Mouse (Mus musculus) heart, embryonic 14.5 days (tissue): Measurements from ENCODE around the gene Agpat1. TPM values are rescaled to one million over a fixed set of nuclear protein-coding genes. Genes with fewer than 3 reads are reported as not detected.

Experiments
- ATAC-seq: fragments of 200-750 bp; cut with Nextera tagmentation; 2 replicates; pipeline ENCODE4 v1.8.0; 2017; ENCODE audit warnings: low read depth, moderate TSS enrichment; ENCODE audit not compliant: insufficient number of reproducible peaks, insufficient read depth, low FRiP score
- H3K27ac ChIP-seq, 2 experiments: fragments of 200-500 bp in 1 of 2; fragments of 300-500 bp in 1 of 2; sonication (generic) in 1 of 2; replicated peaks in 1 of 2; 2 replicates each; pipeline ENCODE4 v1.5.1; 2012 to 2014; ENCODE audit warnings: low read depth in 2 of 2, low read length in 2 of 2, control low read depth in 1 of 2, mild to moderate bottlenecking in 1 of 2, mixed read lengths in 1 of 2; ENCODE audit not compliant: control insufficient read depth in 1 of 2, insufficient read depth in 1 of 2
- H3K27me3 ChIP-seq: fragments of 300-500 bp; sonication (generic); 2 replicates; pipeline ENCODE4 v1.6.1; 2014; ENCODE audit warnings: mild to moderate bottlenecking, low read length, control low read depth; ENCODE audit not compliant: control insufficient read depth, insufficient read depth
- H3K36me3 ChIP-seq: fragments of 300-500 bp; sonication (generic); 2 replicates; pipeline ENCODE4 v1.6.1; 2014; ENCODE audit warnings: mild to moderate bottlenecking, control low read depth, low read length, mixed read lengths; ENCODE audit not compliant: control insufficient read depth, insufficient read depth
- H3K4me1 ChIP-seq, 2 experiments: fragments of 200-500 bp in 1 of 2; fragments of 300-500 bp in 1 of 2; sonication (generic) in 1 of 2; 2 replicates each; pipeline ENCODE4 v1.6.1; 2012 to 2014; ENCODE audit warnings: low read length in 2 of 2, control low read depth in 1 of 2, mixed read lengths in 1 of 2; ENCODE audit not compliant: control insufficient read depth in 2 of 2, insufficient read depth in 2 of 2
- H3K4me2 ChIP-seq: fragments of 300-500 bp; sonication (generic); 2 replicates; pipeline ENCODE4 v1.6.1; 2014; ENCODE audit warnings: mild to moderate bottlenecking, low read length
- H3K4me3 ChIP-seq, 2 experiments: fragments of 200-500 bp in 1 of 2; fragments of 300-500 bp in 1 of 2; sonication (generic) in 1 of 2; 2 replicates each; pipeline ENCODE4 v1.5.1; 2012 to 2014; ENCODE audit warnings: low read length in 2 of 2, mild to moderate bottlenecking in 2 of 2, control low read depth in 1 of 2, low read depth in 1 of 2, moderate library complexity in 1 of 2; ENCODE audit not compliant: control insufficient read depth in 1 of 2, insufficient read depth in 1 of 2
- H3K9ac ChIP-seq: fragments of 300-500 bp; sonication (generic); 2 replicates; pipeline ENCODE4 v1.6.1; 2014; ENCODE audit warnings: mild to moderate bottlenecking, low read length
- H3K9me3 ChIP-seq: fragments of 300-500 bp; sonication (generic); 2 replicates; pipeline ENCODE4 v1.6.1; 2016; ENCODE audit warnings: low read length, control low read depth; ENCODE audit not compliant: control insufficient read depth
- WGBS: fragments of 180-500 bp; shearing (Covaris S2); extraction: QIAGEN DNeasy Blood & Tissue Kit; methylation state at CpG from one replicate; pipeline ENCODE4 v1.1.7; 2014; 5-methylcytosine and 5-hydroxymethylcytosine counted together
- polyA plus RNA-seq: library from polyadenylated mRNA; unstranded; fragments of >200 nt; fragmentation: Nextera tagmentation; extraction: Ambion mirVana; gene quantifications from 2 replicates; pipeline ENCODE4 v1.2.1, GENCODE M21; 2014

Gene Agpat1
- polyA plus RNA-seq, 1 experiment from 2014 or later = 54.4 TPM

- H3K27ac ChIP-seq = no peak overlapping the region
- ATAC-seq = no peak
Measured at GRCm38 (mm10) chr17:34629796-34630603, 25.9 kb downstream of the Agpat1 start.

GRCm38 (mm10) chr17:34630761-34631301 is 26.8 kb downstream of the Agpat1 start:
- Histone ChIP-seq H3K4me2 (peak overlapping the region; percentile 60), H3K27ac (no peak overlapping the region), H3K36me3 (no peaks in the 10 kb centered on the region; the same call in 1 of the 2 replicates), H3K4me1 (peaks cover 19 to 42% of the 10 kb centered on the region in 2 experiments), H3K4me3 (peak overlapping the region; percentile 1 to 27; a peak in 2 of 4 replicates), H3K9me3 (no peaks in the 10 kb centered on the region), H3K27me3 (peaks cover 51% of the 10 kb centered on the region), H3K9ac (no peak overlapping the region; the same call in 1 of the 2 replicates)
- no peak for ATAC-seq
- 2% methylated on average over 48 of the region's 48 CpGs for WGBS

More at GRCm38 (mm10) chr17:34629796-34630603, 25.9 kb downstream of the Agpat1 start:
- peaks cover 51% of the 10 kb centered on the region for H3K27me3 ChIP-seq
- peaks cover 19 to 42% of the 10 kb centered on the region in 2 experiments for H3K4me1 ChIP-seq
- 18% methylated on average over 12 of the region's 12 CpGs for WGBS
- H3K4me2 ChIP-seq = peak overlapping the region; percentile 97
- H3K36me3 ChIP-seq = peaks cover 7% of the 10 kb centered on the region
- no peaks in the 10 kb centered on the region for H3K9me3 ChIP-seq
- peak overlapping the region in 1 of 2 experiments; percentile 27; a peak in 2 of 4 replicates for H3K4me3 ChIP-seq
- H3K9ac ChIP-seq = no peak overlapping the region

- peaks cover 14 to 36% of the 10 kb centered on the region in 2 experiments for H3K4me1 ChIP-seq
- 8% methylated on average over 12 of the region's 12 CpGs for WGBS
- H3K4me2 ChIP-seq = peak overlapping the region; percentile 68
- peak overlapping the region; percentile 46; the same call in 1 of the 2 replicates for H3K9ac ChIP-seq
- H3K27ac ChIP-seq = no peak overlapping the region
- peaks cover 51% of the 10 kb centered on the region for H3K27me3 ChIP-seq
- ATAC-seq = no peak
- no peaks in the 10 kb centered on the region for H3K9me3 ChIP-seq
- no peaks in the 10 kb centered on the region for H3K36me3 ChIP-seq
- H3K4me3 ChIP-seq = peak overlapping the region in 1 of 2 experiments; percentile 33; a peak in 2 of 4 replicates
Measured at GRCm38 (mm10) chr17:34631647-34632046, 27.6 kb downstream of the Agpat1 start.

- Histone ChIP-seq H3K4me3 (peak overlapping the region; percentile 27 to 33), H3K9ac (peak overlapping the region; percentile 46; the same call in 1 of the 2 replicates), H3K4me2 (peak overlapping the region; percentile 68), H3K27me3 (peaks cover 51% of the 10 kb centered on the region), H3K4me1 (peaks cover 14 to 34% of the 10 kb centered on the region in 2 experiments), H3K36me3 (no peaks in the 10 kb centered on the region), H3K9me3 (no peaks in the 10 kb centered on the region), H3K27ac (no peak overlapping the region)
- ATAC-seq = 0 out of 2 replicates have a peak, but pooled peaks have one; percentile 25
- WGBS = under 1% methylated on average over 25 of the region's 26 CpGs
Measured at GRCm38 (mm10) chr17:34632261-34632691, 28.2 kb downstream of the Agpat1 start.

- no peaks in the 10 kb centered on the region for H3K9me3 ChIP-seq
- H3K36me3 ChIP-seq = no peaks in the 10 kb centered on the region
- peaks cover 3 to 19% of the 10 kb centered on the region in 2 experiments; a peak in 3 of 4 replicates for H3K4me1 ChIP-seq
- WGBS = 67% methylated on average over 2 of the region's 2 CpGs
- H3K4me3 ChIP-seq = no peak overlapping the region
- no peak overlapping the region for H3K9ac ChIP-seq
- no peak for ATAC-seq
- no peak overlapping the region for H3K4me2 ChIP-seq
- H3K27me3 ChIP-seq = peaks cover 35% of the 10 kb centered on the region
- no peak overlapping the region for H3K27ac ChIP-seq
Measured at GRCm38 (mm10) chr17:34635671-34636070, 31.6 kb downstream of the Agpat1 start.

GRCm38 (mm10) chr17:34637459-34637858 is 33.4 kb downstream of the Agpat1 start:
- no peak overlapping the region for H3K4me3 ChIP-seq
- H3K27ac ChIP-seq = no peak overlapping the region
- no peak overlapping the region for H3K4me2 ChIP-seq
- peaks cover 17% of the 10 kb centered on the region for H3K27me3 ChIP-seq
- no peaks in the 10 kb centered on the region for H3K9me3 ChIP-seq
- H3K4me1 ChIP-seq = peaks cover 2 to 7% of the 10 kb centered on the region in 2 experiments; a peak in 2 of 4 replicates
- 64% methylated on average over 3 of the region's 3 CpGs for WGBS
- H3K9ac ChIP-seq = no peak overlapping the region
- no peaks in the 10 kb centered on the region for H3K36me3 ChIP-seq
- no peak for ATAC-seq

GRCm38 (mm10) chr17:34639461-34640255 is 35.6 kb downstream of the Agpat1 start:
- ATAC-seq = no peak
- H3K36me3 ChIP-seq = no peaks in the 10 kb centered on the region

More at GRCm38 (mm10) chr17:34639461-34640255, 35.6 kb downstream of the Agpat1 start:
- Histone ChIP-seq H3K9me3 (no peaks in the 10 kb centered on the region), H3K9ac (no peak overlapping the region), H3K4me2 (no peak overlapping the region), H3K27ac (no peak overlapping the region), H3K4me1 (peaks cover 2 to 7% of the 10 kb centered on the region in 2 experiments; a peak in 1 of 4 replicates), H3K27me3 (no peaks in the 10 kb centered on the region), H3K4me3 (no peak overlapping the region)
- 75% methylated on average over 7 of the region's 7 CpGs for WGBS
